Mouse (Mus musculus) stomach, embryonic 14.5 days (tissue): ENCODE measurements around the gene Usp6nl. TPM values are rescaled to one million over a fixed set of nuclear protein-coding genes. Genes with fewer than 3 reads are reported as not detected.
A peak's percentile ranks its signal among the peaks of the same experiment; 100 is the strongest.

Source experiments
- ATAC-seq: fragments of 200-750 bp; cut with Nextera tagmentation; 2 replicates; pipeline ENCODE4 v1.8.0; 2017; ENCODE audit warnings: low read depth, moderate TSS enrichment; ENCODE audit not compliant: insufficient number of reproducible peaks, insufficient read depth, low FRiP score
- H3K27ac ChIP-seq: fragments of 300-500 bp; sonication (generic); 2 replicates; pipeline ENCODE4 v1.5.1; 2014; ENCODE audit warnings: mild to moderate bottlenecking, low read length, moderate library complexity, mixed read lengths
- H3K27me3 ChIP-seq: fragments of 300-500 bp; sonication (generic); 2 replicates; pipeline ENCODE4 v1.6.1; 2014; ENCODE audit warnings: low read length, control low read depth, mixed read lengths; ENCODE audit not compliant: control insufficient read depth, insufficient read depth
- H3K36me3 ChIP-seq: fragments of 300-500 bp; sonication (generic); 2 replicates; pipeline ENCODE4 v1.6.1; 2014; ENCODE audit warnings: mild to moderate bottlenecking, control low read depth, low read length, moderate library complexity, mixed read lengths; ENCODE audit not compliant: control insufficient read depth, insufficient read depth
- H3K4me1 ChIP-seq: fragments of 300-500 bp; sonication (generic); 2 replicates; pipeline ENCODE4 v1.6.1; 2014; ENCODE audit warnings: low read length, control low read depth, mixed read lengths; ENCODE audit not compliant: control insufficient read depth, insufficient read depth
- H3K4me2 ChIP-seq: fragments of 300-500 bp; sonication (generic); replicated peaks from 2 replicates; pipeline ENCODE4 v1.6.1; 2014; ENCODE audit warnings: low read depth, low read length, control low read depth
- H3K4me3 ChIP-seq: fragments of 300-500 bp; sonication (generic); 2 replicates; pipeline ENCODE4 v1.5.1; 2014; ENCODE audit warnings: low read depth, low read length, control low read depth
- H3K9ac ChIP-seq: fragments of 300-500 bp; sonication (generic); replicated peaks from 2 replicates; pipeline ENCODE4 v1.6.1; 2014; ENCODE audit warnings: low read depth, mild to moderate bottlenecking, control low read depth, low read length, moderate library complexity, mixed read lengths
- H3K9me3 ChIP-seq: fragments of 300-500 bp; sonication (generic); 2 replicates; pipeline ENCODE4 v1.6.1; 2016; ENCODE audit warnings: low read depth, low read length, control low read depth; ENCODE audit not compliant: control insufficient read depth
- WGBS: fragments of 180-500 bp; shearing (Covaris S2); extraction: QIAGEN DNeasy Blood & Tissue Kit; methylation state at CpG from one replicate; pipeline ENCODE4 v1.1.7; 2014; 5-methylcytosine and 5-hydroxymethylcytosine counted together
- polyA plus RNA-seq: library from polyadenylated mRNA; unstranded; fragments of >200 nt; fragmentation: Nextera tagmentation; extraction: Ambion mirVana; gene quantifications from 2 replicates; pipeline ENCODE4 v1.2.1, GENCODE M21; 2014

Usp6nl gene
- polyA plus RNA-seq, 1 experiment from 2014 or later, result 12.9 TPM

- Histone ChIP-seq H3K36me3 (peaks cover 15% of the 10 kb centered on the region), H3K4me2 (no peak overlapping the region), H3K4me3 (no peak overlapping the region), H3K27me3 (no peaks in the 10 kb centered on the region), H3K27ac (no peak overlapping the region), H3K4me1 (no peaks in the 10 kb centered on the region), H3K9me3 (no peaks in the 10 kb centered on the region), H3K9ac (no peak overlapping the region)
- no peak for ATAC-seq
- WGBS, result 85% methylated on average over 11 of the region's 11 CpGs
These were observed 94.7 kb downstream of the Usp6nl start for GRCm38 (mm10) chr2:6417158-6417557.

- H3K27me3 ChIP-seq, result no peaks in the 10 kb centered on the region
- no peak overlapping the region for H3K9ac ChIP-seq
- no peak for ATAC-seq
- H3K9me3 ChIP-seq, result no peaks in the 10 kb centered on the region
- WGBS, result 78% methylated on average over 24 of the region's 24 CpGs
- H3K4me2 ChIP-seq, result no peak overlapping the region
- H3K4me3 ChIP-seq, result no peak overlapping the region
- H3K4me1 ChIP-seq, result no peaks in the 10 kb centered on the region
- no peak overlapping the region for H3K27ac ChIP-seq
- H3K36me3 ChIP-seq, result peaks cover 10% of the 10 kb centered on the region; the same call in 1 of the 2 replicates
These were observed 101.4 kb downstream of the Usp6nl start for GRCm38 (mm10) chr2:6423661-6424550.

- ATAC-seq, result no peak
- WGBS, result 81% methylated on average over 5 of the region's 5 CpGs
- H3K4me3 ChIP-seq, result no peak overlapping the region
- no peaks in the 10 kb centered on the region for H3K27me3 ChIP-seq
- H3K4me2 ChIP-seq, result no peak overlapping the region
- no peaks in the 10 kb centered on the region for H3K4me1 ChIP-seq
- no peak overlapping the region for H3K9ac ChIP-seq
- H3K27ac ChIP-seq, result no peak overlapping the region
- peaks cover 10% of the 10 kb centered on the region; the same call in 1 of the 2 replicates for H3K36me3 ChIP-seq
- no peaks in the 10 kb centered on the region for H3K9me3 ChIP-seq
These were observed 102.4 kb downstream of the Usp6nl start for GRCm38 (mm10) chr2:6424851-6425250.

GRCm38 (mm10) chr2:6436085-6436950, 113.9 kb downstream of the Usp6nl start:
- H3K4me1 ChIP-seq, result no peaks in the 10 kb centered on the region
- ATAC-seq, result peak; percentile 83; the same call in 1 of the 2 replicates
- no peak overlapping the region for H3K27ac ChIP-seq
- H3K9ac ChIP-seq, result no peak overlapping the region
- no peaks in the 10 kb centered on the region for H3K27me3 ChIP-seq
- no peaks in the 10 kb centered on the region for H3K9me3 ChIP-seq
- 71% methylated on average over 16 of the region's 16 CpGs for WGBS
- peaks cover 12% of the 10 kb centered on the region for H3K36me3 ChIP-seq
- H3K4me2 ChIP-seq, result no peak overlapping the region
- no peak overlapping the region for H3K4me3 ChIP-seq

GRCm38 (mm10) chr2:6441688-6442087, 119.2 kb downstream of the Usp6nl start:
- peaks cover 24% of the 10 kb centered on the region for H3K36me3 ChIP-seq
- no peak overlapping the region for H3K27ac ChIP-seq
- no peak overlapping the region for H3K4me3 ChIP-seq
- H3K4me2 ChIP-seq, result no peak overlapping the region
- no peaks in the 10 kb centered on the region for H3K27me3 ChIP-seq
- WGBS, result 77% methylated on average over 9 of the region's 9 CpGs
- H3K9ac ChIP-seq, result no peak overlapping the region
- H3K4me1 ChIP-seq, result no peaks in the 10 kb centered on the region
- no peaks in the 10 kb centered on the region for H3K9me3 ChIP-seq
- ATAC-seq, result no peak

GRCm38 (mm10) chr2:6442302-6442701, 119.8 kb downstream of the Usp6nl start:
- H3K9me3 ChIP-seq, result no peaks in the 10 kb centered on the region
- no peaks in the 10 kb centered on the region for H3K27me3 ChIP-seq
- WGBS, result 84% methylated on average over 10 of the region's 10 CpGs
- no peak overlapping the region for H3K9ac ChIP-seq
- no peak for ATAC-seq
- H3K4me1 ChIP-seq, result no peaks in the 10 kb centered on the region
- H3K4me3 ChIP-seq, result no peak overlapping the region
- peaks cover 21% of the 10 kb centered on the region for H3K36me3 ChIP-seq
- H3K4me2 ChIP-seq, result no peak overlapping the region
- H3K27ac ChIP-seq, result no peak overlapping the region

GRCm38 (mm10) chr2:6444015-6444414, 121.5 kb downstream of the Usp6nl start:
- Histone ChIP-seq H3K9me3 (no peaks in the 10 kb centered on the region), H3K27ac (no peak overlapping the region), H3K4me1 (no peaks in the 10 kb centered on the region), H3K4me2 (no peak overlapping the region), H3K9ac (no peak overlapping the region), H3K4me3 (no peak overlapping the region), H3K27me3 (no peaks in the 10 kb centered on the region), H3K36me3 (peaks cover 20% of the 10 kb centered on the region)
- 99% methylated on average over 4 of the region's 4 CpGs for WGBS
- no peak for ATAC-seq

- WGBS, result 76% methylated on average over 4 of the region's 4 CpGs
- Histone ChIP-seq H3K4me3 (no peak overlapping the region), H3K4me1 (no peaks in the 10 kb centered on the region), H3K9ac (no peak overlapping the region), H3K27me3 (no peaks in the 10 kb centered on the region), H3K27ac (no peak overlapping the region), H3K9me3 (no peaks in the 10 kb centered on the region), H3K4me2 (no peak overlapping the region), H3K36me3 (peaks cover 20% of the 10 kb centered on the region)
- ATAC-seq, result peak; percentile 40; the same call in 1 of the 2 replicates
These were observed 122.3 kb downstream of the Usp6nl start for GRCm38 (mm10) chr2:6444723-6445169.
